Mouse (Mus musculus) limb, embryonic 15.5 days (tissue): ENCODE measurements at regions not wholly inside any gene's neighbourhood (a gene's known extent, or its start where the extent isn't known, plus 50 kb on each side); places are given as distances from the start of the nearest gene placed in this dataset. TPM values are rescaled to one million over a fixed set of nuclear protein-coding genes. Genes with fewer than 3 reads are reported as not detected.

Experiments
- ATAC-seq: fragments of 200-750 bp; cut with Nextera tagmentation; 2 replicates; pipeline ENCODE4 v1.8.0; 2017; ENCODE audit warnings: low read depth, moderate TSS enrichment; ENCODE audit not compliant: insufficient number of reproducible peaks, low FRiP score, low TSS enrichment
- H3K27ac ChIP-seq: fragments of 300-500 bp; sonication (generic); 2 replicates; pipeline ENCODE4 v1.5.1; 2015; ENCODE audit warnings: moderate library complexity, mild to moderate bottlenecking, inconsistent platforms
- H3K27me3 ChIP-seq: fragments of 300-500 bp; sonication (generic); 2 replicates; pipeline ENCODE4 v1.6.1; 2015; ENCODE audit warnings: inconsistent platforms
- H3K36me3 ChIP-seq: fragments of 300-500 bp; sonication (generic); 2 replicates; pipeline ENCODE4 v1.6.1; 2015; ENCODE audit warnings: inconsistent platforms
- H3K4me1 ChIP-seq: fragments of 300-500 bp; sonication (generic); 2 replicates; pipeline ENCODE4 v1.6.1; 2015; ENCODE audit warnings: inconsistent platforms
- H3K4me2 ChIP-seq: fragments of 300-500 bp; sonication (generic); 2 replicates; pipeline ENCODE4 v1.6.1; 2015; ENCODE audit warnings: mild to moderate bottlenecking, inconsistent platforms
- H3K4me3 ChIP-seq: fragments of 300-500 bp; sonication (generic); 2 replicates; pipeline ENCODE4 v1.5.1; 2015; ENCODE audit warnings: mild to moderate bottlenecking, inconsistent platforms
- H3K9ac ChIP-seq: fragments of 300-500 bp; sonication (generic); 2 replicates; pipeline ENCODE4 v1.6.1; 2015; ENCODE audit warnings: inconsistent platforms
- H3K9me3 ChIP-seq: fragments of 300-500 bp; sonication (generic); 2 replicates; pipeline ENCODE4 v1.6.1; 2016; ENCODE audit warnings: inconsistent platforms
- WGBS: fragments of 180-500 bp; shearing (Covaris S2); methylation state at CpG from one replicate; pipeline ENCODE4 v1.1.7; 2015; 5-methylcytosine and 5-hydroxymethylcytosine counted together
- microRNA-seq: library from miRNA; unstranded; fragments of <30 nt; microRNA quantifications from one replicate; pipeline ENCODE4, GENCODE M21; 2016

- Histone ChIP-seq H3K9ac (no peak overlapping the region), H3K9me3 (no peaks in the 10 kb centered on the region), H3K4me2 (no peak overlapping the region), H3K27me3 (no peaks in the 10 kb centered on the region), H3K27ac (no peak overlapping the region), H3K4me3 (no peak overlapping the region), H3K4me1 (no peaks in the 10 kb centered on the region), H3K36me3 (no peaks in the 10 kb centered on the region)
- WGBS = 68% methylated on average over 1 of the region's 1 CpGs
- ATAC-seq = no peak
Measured at GRCm38 (mm10) chr1:122055146-122055545, 487.4 kb upstream of the Ddx18 start.

- Histone ChIP-seq H3K27me3 (no peaks in the 10 kb centered on the region), H3K9ac (no peak overlapping the region), H3K4me3 (no peak overlapping the region), H3K36me3 (no peaks in the 10 kb centered on the region), H3K4me1 (no peaks in the 10 kb centered on the region), H3K4me2 (no peak overlapping the region), H3K27ac (no peak overlapping the region), H3K9me3 (no peaks in the 10 kb centered on the region)
- no peak for ATAC-seq
- 56% methylated on average over 2 of the region's 2 CpGs for WGBS
Measured at GRCm38 (mm10) chr1:122048112-122048725, 480.4 kb upstream of the Ddx18 start.

GRCm38 (mm10) chr1:122043896-122044295, 476.1 kb upstream of the Ddx18 start:
- Histone ChIP-seq H3K27ac (no peak overlapping the region), H3K9ac (no peak overlapping the region), H3K4me3 (no peak overlapping the region), H3K4me2 (no peak overlapping the region), H3K9me3 (no peaks in the 10 kb centered on the region), H3K4me1 (no peaks in the 10 kb centered on the region), H3K36me3 (no peaks in the 10 kb centered on the region), H3K27me3 (no peaks in the 10 kb centered on the region)
- WGBS = 83% methylated on average over 1 of the region's 1 CpGs
- ATAC-seq = no peak

- Histone ChIP-seq H3K9ac (no peak overlapping the region), H3K4me3 (no peak overlapping the region), H3K4me2 (no peak overlapping the region), H3K27me3 (no peaks in the 10 kb centered on the region), H3K27ac (no peak overlapping the region), H3K36me3 (no peaks in the 10 kb centered on the region), H3K4me1 (no peaks in the 10 kb centered on the region), H3K9me3 (no peaks in the 10 kb centered on the region)
- no peak for ATAC-seq
- WGBS = 57% methylated on average over 5 of the region's 5 CpGs
Measured at GRCm38 (mm10) chr1:122043114-122043513, 475.3 kb upstream of the Ddx18 start.

- no peak overlapping the region for H3K4me3 ChIP-seq
- no peak overlapping the region for H3K9ac ChIP-seq
- no peak for ATAC-seq
- no peaks in the 10 kb centered on the region for H3K27me3 ChIP-seq
- no peaks in the 10 kb centered on the region for H3K36me3 ChIP-seq
- H3K9me3 ChIP-seq = no peaks in the 10 kb centered on the region
- no peak overlapping the region for H3K27ac ChIP-seq
- 81% methylated on average over 2 of the region's 2 CpGs for WGBS
- H3K4me2 ChIP-seq = no peak overlapping the region
- no peaks in the 10 kb centered on the region for H3K4me1 ChIP-seq
Measured at GRCm38 (mm10) chr1:122007749-122008148, 440.0 kb upstream of the Ddx18 start.

- ATAC-seq = no peak
- Histone ChIP-seq H3K4me3 (no peak overlapping the region), H3K9ac (no peak overlapping the region), H3K4me2 (no peak overlapping the region), H3K4me1 (no peaks in the 10 kb centered on the region), H3K36me3 (no peaks in the 10 kb centered on the region), H3K9me3 (no peaks in the 10 kb centered on the region), H3K27me3 (no peaks in the 10 kb centered on the region), H3K27ac (no peak overlapping the region)
- WGBS = 95% methylated on average over 1 of the region's 1 CpGs
Measured at GRCm38 (mm10) chr1:121996461-121996860, 428.7 kb upstream of the Ddx18 start.

- H3K9me3 ChIP-seq = no peaks in the 10 kb centered on the region
- no peak overlapping the region for H3K27ac ChIP-seq
- no peaks in the 10 kb centered on the region for H3K4me1 ChIP-seq
- H3K9ac ChIP-seq = no peak overlapping the region
- no peaks in the 10 kb centered on the region for H3K27me3 ChIP-seq
- ATAC-seq = no peak
- 59% methylated on average over 2 of the region's 2 CpGs for WGBS
- no peak overlapping the region for H3K4me3 ChIP-seq
- no peaks in the 10 kb centered on the region for H3K36me3 ChIP-seq
- no peak overlapping the region for H3K4me2 ChIP-seq
Measured at GRCm38 (mm10) chr1:121990653-121991052, 422.9 kb upstream of the Ddx18 start.

- Histone ChIP-seq H3K4me2 (no peak overlapping the region), H3K4me3 (no peak overlapping the region)
- ATAC-seq = no peak
Measured at GRCm38 (mm10) chr1:121958942-121959341, 391.2 kb upstream of the Ddx18 start.

GRCm38 (mm10) chr1:121935911-121936310, 368.1 kb upstream of the Ddx18 start:
- WGBS = 75% methylated on average over 1 of the region's 1 CpGs

More at GRCm38 (mm10) chr1:121958942-121959341, 391.2 kb upstream of the Ddx18 start:
- Histone ChIP-seq H3K27ac (no peak overlapping the region), H3K36me3 (no peaks in the 10 kb centered on the region), H3K27me3 (no peaks in the 10 kb centered on the region), H3K9ac (no peak overlapping the region), H3K4me1 (no peaks in the 10 kb centered on the region), H3K9me3 (no peaks in the 10 kb centered on the region)

More at GRCm38 (mm10) chr1:121935911-121936310, 368.1 kb upstream of the Ddx18 start:
- Histone ChIP-seq H3K27me3 (no peaks in the 10 kb centered on the region), H3K27ac (no peak overlapping the region), H3K4me3 (no peak overlapping the region), H3K36me3 (no peaks in the 10 kb centered on the region), H3K4me1 (no peaks in the 10 kb centered on the region), H3K9me3 (no peaks in the 10 kb centered on the region), H3K4me2 (no peak overlapping the region), H3K9ac (no peak overlapping the region)
- ATAC-seq = no peak

Small RNAs in the stretch of these regions (microRNA-seq; reads per million reads assigned to microRNA genes)
- gene Gm26472 = not detected
